Mouse (Mus musculus) cerebellum, adult 2 months (tissue): ENCODE measurements around the gene Kalrn.

Source experiments
- CTCF ChIP-seq: fragments of 200-500 bp; IDR thresholded peaks from 2 replicates; pipeline ENCODE4 v1.5.1; 2011; ENCODE audit warnings: low read depth, mild to moderate bottlenecking, control low read depth, low read length, moderate library complexity, borderline replicate concordance; ENCODE audit not compliant: insufficient read depth
- POLR2A ChIP-seq: fragments of 200-500 bp; IDR thresholded peaks from 2 replicates; pipeline ENCODE4 v1.6.1; 2011; ENCODE audit warnings: low read length, control low read depth, borderline replicate concordance; ENCODE audit not compliant: insufficient read depth

DNA sequence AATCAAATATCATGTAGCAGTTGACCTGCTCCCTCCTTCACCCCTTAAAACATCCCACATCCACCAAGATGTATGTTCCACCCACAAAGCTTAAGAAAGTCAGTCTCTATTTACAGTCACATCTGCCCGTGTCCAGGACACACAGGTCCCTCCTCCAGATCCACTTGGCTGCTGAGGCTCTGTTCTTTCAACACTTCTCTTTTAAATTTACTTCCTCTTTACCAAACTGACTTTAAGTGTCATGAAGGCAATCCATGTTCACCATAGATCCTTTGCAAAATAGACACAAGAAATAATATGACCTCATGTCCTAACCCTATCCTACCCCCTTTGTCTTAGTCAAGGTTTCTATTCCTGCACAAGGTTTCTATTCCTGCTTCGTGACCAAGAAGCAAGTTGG lies 131.6 kb downstream of the Kalrn start:
- TF ChIP-seq CTCF = no peak
- no peak for TF ChIP-seq POLR2A
